ENCODE assay signal across 20 mouse cellular contexts in the genomic region with DNA sequence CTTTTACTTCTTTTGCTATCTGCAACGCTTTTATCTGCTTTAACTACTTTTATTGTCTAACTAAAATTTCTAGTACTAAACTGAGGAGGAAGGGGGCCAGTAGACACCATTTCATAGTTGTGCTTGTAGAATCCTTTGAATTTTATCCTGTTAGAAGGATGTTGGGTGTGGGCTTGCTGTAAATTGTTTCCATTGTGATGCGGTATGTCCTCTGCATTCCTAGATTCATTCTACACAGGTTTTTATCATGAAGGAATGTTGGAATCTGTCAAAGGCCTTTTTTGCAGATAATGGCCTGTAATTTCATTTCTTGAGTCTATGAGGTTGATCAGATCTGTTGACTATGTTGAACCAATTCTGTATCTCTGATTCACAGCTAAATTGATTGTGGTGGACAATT.
"Had no signal": no experiment of that assay in that cellular context is flagged by ENCODE, and none has a peak within 500 bp of the region (broad histone marks: within the 10 kb centered on the region; RNA-seq: fewer than 3 reads in every experiment).

No protein-coding gene starts in this region.

- H3K9ac ChIP-seq: liver, postnatal 0 days; lung, embryonic 15.5 days; midbrain, embryonic 13.5 days; neural tube, embryonic 13.5 days; neural tube, embryonic 15.5 days; stomach, embryonic 15.5 days had no signal

- H3K4me1 ChIP-seq: lung, embryonic 15.5 days; midbrain, embryonic 13.5 days; neural tube, embryonic 15.5 days; stomach, embryonic 15.5 days had no signal

- H3K27ac ChIP-seq: lung, embryonic 15.5 days; macrophage; midbrain, embryonic 13.5 days; neural tube, embryonic 13.5 days; neural tube, embryonic 15.5 days; stomach, embryonic 15.5 days; stomach, postnatal 0 days had no signal

- H3K4me2 ChIP-seq: lung, embryonic 15.5 days; midbrain, embryonic 11.5 days; midbrain, embryonic 13.5 days; neural tube, embryonic 13.5 days; neural tube, embryonic 15.5 days; stomach, embryonic 15.5 days had no signal

- DNase-seq: liver, postnatal 0 days; lung, adult 2 months; lung, postnatal 14 days; lung, postnatal 36 days; right cerebral cortex, postnatal 14 days; thymus, adult 2 months; thymus, postnatal 25 days; thymus, postnatal 4 days had no signal

- H3K27me3 ChIP-seq: lung, embryonic 15.5 days; megakaryocyte, embryonic 14.5 days; midbrain, embryonic 13.5 days; neural tube, embryonic 13.5 days; neural tube, embryonic 15.5 days; stomach, embryonic 15.5 days had no signal

- ATAC-seq: liver, postnatal 0 days; lung, postnatal 0 days; midbrain, embryonic 13.5 days; midbrain, embryonic 16.5 days had no signal

- H3K4me3 ChIP-seq: lung, embryonic 15.5 days; megakaryocyte, embryonic 14.5 days; midbrain, embryonic 13.5 days; myocyte; neural tube, embryonic 13.5 days; neural tube, embryonic 15.5 days; stomach, embryonic 15.5 days had no signal

- H3K36me3 ChIP-seq: lung, embryonic 15.5 days; midbrain, embryonic 13.5 days; stomach, embryonic 15.5 days had no signal

- H3K9me3 ChIP-seq: lung, embryonic 15.5 days; midbrain, embryonic 13.5 days; stomach, embryonic 15.5 days had no signal
